Mouse (Mus musculus): ENCODE data around the gene Chrnd.

GRCm38 (mm10) chr1:87171312-87171711 is 19.1 kb upstream of the Chrnd start:
- TF ChIP-seq CTCF (IDR thresholded peaks at IDR 0.05; ENCODE audit: extremely low read depth, insufficient read length, insufficient replicate concordance, low read depth, low read length) (no peak), POLR2A (IDR thresholded peaks at IDR 0.05; ENCODE audit: low read depth, low read length) (no peak)

Data from small intestine, adult 2 months (tissue).